Mouse (Mus musculus) midbrain, embryonic 12.5 days (tissue): Measurements from ENCODE around the gene Khdc1c. TPM values are rescaled to one million over a fixed set of nuclear protein-coding genes. Genes with fewer than 3 reads are reported as not detected.
A peak's percentile ranks its signal among the peaks of the same experiment; 100 is the strongest.

ENCODE experiments used
- ATAC-seq: fragments of 200-750 bp; cut with Nextera tagmentation; 2 replicates; pipeline ENCODE4 v1.8.0; 2017; ENCODE audit warnings: low read depth, moderate TSS enrichment, moderate library complexity; ENCODE audit not compliant: low FRiP score
- H3K27ac ChIP-seq: fragments of 300-500 bp; sonication (generic); replicated peaks from 2 replicates; pipeline ENCODE4 v1.5.1; 2016; ENCODE audit warnings: mild to moderate bottlenecking
- H3K27me3 ChIP-seq: fragments of 300-500 bp; sonication (generic); 2 replicates; pipeline ENCODE4 v1.6.1; 2016; ENCODE audit warnings: mild to moderate bottlenecking
- H3K36me3 ChIP-seq: fragments of 300-500 bp; sonication (generic); 2 replicates; pipeline ENCODE4 v1.6.1; 2016
- H3K4me1 ChIP-seq: fragments of 300-500 bp; sonication (generic); 2 replicates; pipeline ENCODE4 v1.6.1; 2016
- H3K4me2 ChIP-seq: fragments of 300-500 bp; sonication (generic); replicated peaks from 2 replicates; pipeline ENCODE4 v1.6.1; 2016; ENCODE audit warnings: mild to moderate bottlenecking, moderate library complexity
- H3K4me3 ChIP-seq: fragments of 300-500 bp; sonication (generic); 2 replicates; pipeline ENCODE4 v1.5.1; 2016; ENCODE audit warnings: mild to moderate bottlenecking
- H3K9ac ChIP-seq: fragments of 300-500 bp; sonication (generic); replicated peaks from 2 replicates; pipeline ENCODE4 v1.6.1; 2016; ENCODE audit warnings: mild to moderate bottlenecking, moderate library complexity
- H3K9me3 ChIP-seq: fragments of 300-500 bp; sonication (generic); 2 replicates; pipeline ENCODE4 v1.6.1; 2016; ENCODE audit warnings: mild to moderate bottlenecking
- WGBS: fragments of 180-500 bp; shearing (Covaris S2); methylation state at CpG from one replicate; pipeline ENCODE4 v1.1.7; 2016; 5-methylcytosine and 5-hydroxymethylcytosine counted together
- polyA plus RNA-seq: library from polyadenylated mRNA; unstranded; fragments of >200 nt; fragmentation: Nextera tagmentation; extraction: Ambion mirVana; gene quantifications from 2 replicates; pipeline ENCODE4 v1.2.1, GENCODE M21; 2016

Gene Khdc1c
- polyA plus RNA-seq, 1 experiment from 2014 or later = not detected

GRCm38 (mm10) chr1:21383256-21383655 is 15.1 kb downstream of the Khdc1c start, which contains the start of gene Khdc1b:
Gene Khdc1b (plus strand): TSS chr1:21383556.
- Histone ChIP-seq H3K9ac (no peak within 1 kb of the TSS), H3K4me2 (no peak within 1 kb of the TSS), H3K4me3 (no peak within 1 kb of the TSS), H3K27me3 (no peaks in the 10 kb centered on the region), H3K4me1 (no peaks in the 10 kb centered on the region), H3K27ac (no peak within 1 kb of the TSS), H3K36me3 (no peaks in the 10 kb centered on the region), H3K9me3 (no peaks in the 10 kb centered on the region)
- 78% methylated on average over 1 of the region's 1 CpGs for WGBS
- no peak for ATAC-seq

GRCm38 (mm10) chr1:21391138-21391671 is 23.1 kb downstream of the Khdc1c start:
- ATAC-seq = no peak
- Histone ChIP-seq H3K27me3 (no peaks in the 10 kb centered on the region), H3K4me1 (no peaks in the 10 kb centered on the region), H3K9me3 (no peaks in the 10 kb centered on the region), H3K27ac (no peak overlapping the region), H3K9ac (no peak overlapping the region), H3K4me2 (no peak overlapping the region), H3K36me3 (no peaks in the 10 kb centered on the region), H3K4me3 (no peak overlapping the region)
- 85% methylated on average over 6 of the region's 6 CpGs for WGBS

GRCm38 (mm10) chr1:21402804-21403203 is 34.7 kb downstream of the Khdc1c start:
- H3K4me2 ChIP-seq = no peak overlapping the region
- H3K9ac ChIP-seq = no peak overlapping the region
- 90% methylated on average over 8 of the region's 8 CpGs for WGBS
- H3K36me3 ChIP-seq = no peaks in the 10 kb centered on the region
- no peaks in the 10 kb centered on the region for H3K27me3 ChIP-seq
- H3K4me1 ChIP-seq = no peaks in the 10 kb centered on the region
- ATAC-seq = no peak
- H3K4me3 ChIP-seq = no peak overlapping the region
- no peak overlapping the region for H3K27ac ChIP-seq
- H3K9me3 ChIP-seq = no peaks in the 10 kb centered on the region

GRCm38 (mm10) chr1:21407266-21407665 is 39.1 kb downstream of the Khdc1c start:
- H3K9ac ChIP-seq = no peak overlapping the region
- WGBS = 59% methylated on average over 2 of the region's 2 CpGs
- no peaks in the 10 kb centered on the region for H3K9me3 ChIP-seq
- no peak for ATAC-seq
- no peaks in the 10 kb centered on the region for H3K36me3 ChIP-seq
- no peaks in the 10 kb centered on the region for H3K27me3 ChIP-seq
- no peak overlapping the region for H3K27ac ChIP-seq
- no peak overlapping the region for H3K4me2 ChIP-seq
- H3K4me1 ChIP-seq = no peaks in the 10 kb centered on the region
- H3K4me3 ChIP-seq = no peak overlapping the region

DNA sequence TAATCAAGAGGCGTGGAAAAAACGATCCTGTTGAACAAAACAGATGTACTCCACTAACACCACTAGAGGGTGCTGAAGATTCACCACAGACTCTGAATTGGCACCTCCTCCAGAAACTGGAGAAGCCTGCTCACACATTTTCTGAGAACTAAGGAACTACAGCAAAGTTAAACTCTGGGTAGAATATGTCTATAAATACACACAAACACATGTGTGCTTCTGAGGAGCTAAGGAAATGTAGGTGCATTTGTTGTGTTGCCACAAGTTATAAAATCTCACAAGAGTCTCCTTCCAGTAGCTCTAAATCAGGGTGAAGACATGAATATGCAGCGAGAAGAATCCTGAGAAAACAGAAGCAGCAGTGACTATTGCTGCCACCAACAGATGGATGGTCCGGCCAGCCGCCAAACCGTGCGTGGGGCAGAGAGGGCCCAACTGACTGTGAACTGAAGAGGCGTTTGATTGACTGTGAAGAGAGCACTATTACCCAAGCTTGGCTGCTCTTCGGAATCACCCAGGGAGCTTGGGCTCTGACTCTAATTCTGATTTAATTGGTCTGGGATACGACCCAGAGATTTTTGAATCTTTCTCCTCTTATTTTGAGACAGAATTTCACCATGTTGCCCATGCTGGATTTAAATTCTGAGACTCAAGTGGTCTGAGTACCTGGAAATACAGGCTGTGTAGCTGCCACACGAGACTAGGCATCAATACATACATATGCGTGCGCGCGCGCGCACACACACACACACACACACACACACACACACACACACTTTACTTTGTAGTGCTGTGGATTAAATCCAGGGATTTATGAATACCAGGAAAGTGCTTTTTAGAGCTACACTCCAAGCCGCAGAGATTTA is 43.4 kb downstream of the Khdc1c start:
- no peak overlapping the region for H3K4me3 ChIP-seq
- no peaks in the 10 kb centered on the region for H3K27me3 ChIP-seq
- H3K9me3 ChIP-seq = no peaks in the 10 kb centered on the region
- no peaks in the 10 kb centered on the region for H3K36me3 ChIP-seq
- H3K27ac ChIP-seq = no peak overlapping the region
- H3K4me1 ChIP-seq = no peaks in the 10 kb centered on the region
- no peak overlapping the region for H3K4me2 ChIP-seq
- peak; percentile 76 for ATAC-seq
- no peak overlapping the region for H3K9ac ChIP-seq
- WGBS = 58% methylated on average over 18 of the region's 18 CpGs

DNA sequence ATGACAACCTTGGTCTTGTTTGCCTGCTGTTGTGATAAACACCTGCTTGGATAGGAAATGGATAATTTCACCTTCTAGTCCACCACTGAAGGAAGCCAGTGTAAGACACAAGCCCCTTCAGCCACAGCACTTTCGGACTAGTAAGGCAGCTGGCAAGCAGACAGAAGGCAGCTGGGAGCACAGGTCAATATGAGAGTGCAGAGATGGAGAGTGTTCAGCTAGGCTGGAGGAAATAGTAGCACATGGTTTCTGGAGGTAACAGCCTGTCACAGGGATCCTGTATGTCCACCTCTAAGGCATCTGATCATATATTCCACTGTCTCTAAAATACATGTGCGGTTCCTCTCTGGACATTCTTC is 44.0 kb downstream of the Khdc1c start:
- Histone ChIP-seq H3K4me3 (no peak overlapping the region), H3K9me3 (no peaks in the 10 kb centered on the region), H3K36me3 (no peaks in the 10 kb centered on the region), H3K27me3 (no peaks in the 10 kb centered on the region), H3K27ac (no peak overlapping the region), H3K9ac (no peak overlapping the region), H3K4me2 (no peak overlapping the region), H3K4me1 (no peaks in the 10 kb centered on the region)
- no peak for ATAC-seq
- WGBS = 89% methylated on average over 2 of the region's 2 CpGs

DNA sequence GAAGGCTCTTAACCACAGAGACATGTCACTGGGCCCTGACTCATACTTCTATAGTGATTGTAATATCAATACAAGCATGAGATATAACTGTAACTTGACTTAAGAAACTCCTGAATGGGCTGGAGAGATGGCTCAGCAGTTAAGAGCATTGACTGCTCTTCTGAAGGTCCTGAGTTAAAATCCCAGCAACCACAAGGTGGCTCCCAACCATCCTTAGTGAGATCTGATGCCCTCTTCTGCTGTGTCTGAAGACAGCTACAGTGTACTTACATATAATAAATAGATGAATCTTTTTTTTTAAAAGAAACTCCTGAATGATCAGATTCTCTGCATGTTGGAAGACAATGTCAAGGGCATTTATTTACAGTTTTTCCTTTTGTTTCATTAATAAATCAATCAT is 51.2 kb downstream of the Khdc1c start:
- Histone ChIP-seq H3K36me3 (no peaks in the 10 kb centered on the region), H3K4me3 (no peak overlapping the region), H3K27me3 (no peaks in the 10 kb centered on the region), H3K9me3 (no peaks in the 10 kb centered on the region), H3K4me2 (no peak overlapping the region), H3K4me1 (no peaks in the 10 kb centered on the region), H3K9ac (no peak overlapping the region), H3K27ac (no peak overlapping the region)
- ATAC-seq = no peak

Other genes starting within 250 kb of the Khdc1c start
- gene Tmem14a, start 149.8 kb upstream of the Khdc1c start, polyA plus RNA-seq = 12.6 and 12.7 TPM in 2 replicates
- 0.24 and 0.47 TPM in 2 replicates for gene Gsta3, start 127.7 kb upstream of the Khdc1c start, polyA plus RNA-seq
- not detected in 2 replicates for gene Khdc1a, start 18.7 kb upstream of the Khdc1c start, polyA plus RNA-seq
- 0.15 and 0.24 TPM in 2 replicates for gene Khdc1b, start 15.2 kb downstream of the Khdc1c start, polyA plus RNA-seq